Mouse (Mus musculus) embryonic facial prominence, embryonic 11.5 days (tissue): ENCODE measurements around the gene Cib3. TPM values are rescaled to one million over a fixed set of nuclear protein-coding genes. Genes with fewer than 3 reads are reported as not detected.
A peak's percentile ranks its signal among the peaks of the same experiment; 100 is the strongest.

Source experiments
- ATAC-seq: fragments of 200-750 bp; cut with Nextera tagmentation; replicated peaks from 2 replicates; pipeline ENCODE4 v1.8.0; 2017; ENCODE audit warnings: low read depth; ENCODE audit not compliant: insufficient number of reproducible peaks, low FRiP score, low TSS enrichment
- DNase-seq: peaks from one replicate; pipeline ENCODE4 v3.0.0-alpha.2; 2015; ENCODE audit warnings: low spot score
- H3K27ac ChIP-seq: fragments of 300-500 bp; sonication (generic); replicated peaks from 2 replicates; pipeline ENCODE4 v1.5.1; 2014; ENCODE audit warnings: mild to moderate bottlenecking, low read depth, low read length, control low read depth
- H3K27me3 ChIP-seq: fragments of 300-500 bp; sonication (generic); 2 replicates; pipeline ENCODE4 v1.6.1; 2014; ENCODE audit warnings: mild to moderate bottlenecking, low read length, moderate library complexity, mixed read lengths; ENCODE audit not compliant: control insufficient read depth, insufficient read depth
- H3K36me3 ChIP-seq: fragments of 300-500 bp; sonication (generic); replicated peaks from 2 replicates; pipeline ENCODE4 v1.6.1; 2014; ENCODE audit warnings: low read depth, mild to moderate bottlenecking, low read length, moderate library complexity, mixed read lengths; ENCODE audit not compliant: control insufficient read depth, insufficient read depth
- H3K4me1 ChIP-seq: fragments of 300-500 bp; sonication (generic); 2 replicates; pipeline ENCODE4 v1.6.1; 2014; ENCODE audit warnings: low read length, mixed read lengths; ENCODE audit not compliant: control insufficient read depth, insufficient read depth
- H3K4me2 ChIP-seq: fragments of 300-500 bp; sonication (generic); 2 replicates; pipeline ENCODE4 v1.6.1; 2014; ENCODE audit warnings: low read depth, mild to moderate bottlenecking, control low read depth, low read length, moderate library complexity
- H3K4me3 ChIP-seq: fragments of 300-500 bp; sonication (generic); 2 replicates; pipeline ENCODE4 v1.5.1; 2014; ENCODE audit warnings: low read depth, low read length, control low read depth
- H3K9ac ChIP-seq: fragments of 300-500 bp; sonication (generic); replicated peaks from 2 replicates; pipeline ENCODE4 v1.6.1; 2014; ENCODE audit warnings: mild to moderate bottlenecking, control low read depth, low read length
- H3K9me3 ChIP-seq: fragments of 300-500 bp; sonication (generic); replicated peaks from 2 replicates; pipeline ENCODE4 v1.6.1; 2016; ENCODE audit warnings: mild to moderate bottlenecking, low read length, inconsistent platforms, mixed read lengths; ENCODE audit not compliant: control insufficient read depth
- whole genome bisulfite sequencing: fragments of 180-500 bp; shearing (Covaris S2); extraction: QIAGEN DNeasy Blood & Tissue Kit; methylation state at CpG from one replicate; pipeline ENCODE4 v1.1.7; 2014; 5-methylcytosine and 5-hydroxymethylcytosine counted together
- polyA plus RNA-seq: library from polyadenylated mRNA; unstranded; fragments of >200 nt; fragmentation: Nextera tagmentation; extraction: Ambion mirVana; gene quantifications from 2 replicates; pipeline ENCODE4 v1.2.1, GENCODE M21; 2014

Cib3 gene
- polyA plus RNA-seq, 1 experiment from 2014 or later, result not detected

- no peak for ATAC-seq
- DNase-seq, result no peak
- H3K9ac ChIP-seq, result no peak overlapping the region
- no peaks in the 10 kb centered on the region; the same call in 1 of the 2 replicates for H3K4me1 ChIP-seq
- no peaks in the 10 kb centered on the region for H3K36me3 ChIP-seq
- H3K27ac ChIP-seq, result no peak overlapping the region
- no peak overlapping the region for H3K4me2 ChIP-seq
- WGBS, result 68% methylated on average over 2 of the region's 2 CpGs
- H3K9me3 ChIP-seq, result no peaks in the 10 kb centered on the region
- H3K4me3 ChIP-seq, result no peak overlapping the region
- no peaks in the 10 kb centered on the region for H3K27me3 ChIP-seq
Measured at GRCm38 (mm10) chr8:72244610-72245009, 32.0 kb upstream of the Cib3 start.

- no peaks in the 10 kb centered on the region; the same call in 1 of the 2 replicates for H3K4me1 ChIP-seq
- no peak overlapping the region for H3K27ac ChIP-seq
- no peak overlapping the region for H3K4me3 ChIP-seq
- H3K36me3 ChIP-seq, result no peaks in the 10 kb centered on the region
- H3K9ac ChIP-seq, result no peak overlapping the region
- no peak for DNase-seq
- no peaks in the 10 kb centered on the region for H3K9me3 ChIP-seq
- no peak overlapping the region for H3K4me2 ChIP-seq
- WGBS, result 88% methylated on average over 1 of the region's 1 CpGs
- no peak for ATAC-seq
- no peaks in the 10 kb centered on the region for H3K27me3 ChIP-seq
Measured at GRCm38 (mm10) chr8:72242226-72242625, 29.6 kb upstream of the Cib3 start.

GRCm38 (mm10) chr8:72240951-72241350 is 28.3 kb upstream of the Cib3 start:
- Histone ChIP-seq H3K27me3 (no peaks in the 10 kb centered on the region), H3K4me3 (peak overlapping the region; percentile 49), H3K9ac (no peak overlapping the region), H3K9me3 (no peaks in the 10 kb centered on the region), H3K27ac (no peak overlapping the region), H3K36me3 (no peaks in the 10 kb centered on the region), H3K4me2 (peak overlapping the region; percentile 50), H3K4me1 (no peaks in the 10 kb centered on the region; the same call in 1 of the 2 replicates)
- whole genome bisulfite sequencing, result 76% methylated on average over 7 of the region's 7 CpGs
- no peak for DNase-seq
- ATAC-seq, result no peak

GRCm38 (mm10) chr8:72240403-72240763 is 27.7 kb upstream of the Cib3 start:
- WGBS, result 2% methylated on average over 24 of the region's 24 CpGs
- H3K9me3 ChIP-seq, result no peaks in the 10 kb centered on the region
- no peaks in the 10 kb centered on the region for H3K27me3 ChIP-seq
- H3K36me3 ChIP-seq, result no peaks in the 10 kb centered on the region
- H3K4me3 ChIP-seq, result peak overlapping the region; percentile 49
- DNase-seq (no peak), ATAC-seq (no peak)
- peak overlapping the region; percentile 45 for H3K9ac ChIP-seq
- H3K27ac ChIP-seq, result no peak overlapping the region
- H3K4me1 ChIP-seq, result no peaks in the 10 kb centered on the region; the same call in 1 of the 2 replicates
- H3K4me2 ChIP-seq, result peak overlapping the region; percentile 50

- ATAC-seq (peak; percentile 95), DNase-seq (peak; percentile 100)
- H3K27me3 ChIP-seq, result no peaks in the 10 kb centered on the region
- H3K4me1 ChIP-seq, result no peaks in the 10 kb centered on the region; the same call in 1 of the 2 replicates
- no peaks in the 10 kb centered on the region for H3K9me3 ChIP-seq
- H3K4me2 ChIP-seq, result peak within 1 kb of the TSS; percentile 50
- peak within 1 kb of the TSS; percentile 49 for H3K4me3 ChIP-seq
- H3K9ac ChIP-seq, result peak within 1 kb of the TSS; percentile 45
- H3K27ac ChIP-seq, result peak within 1 kb of the TSS; percentile 75
- no peaks in the 10 kb centered on the region for H3K36me3 ChIP-seq
- WGBS, result under 1% methylated on average over 54 of the region's 54 CpGs
Measured at GRCm38 (mm10) chr8:72239499-72240402, 27.1 kb upstream of the Cib3 start, which contains the start of gene Ap1m1. Gene Ap1m1, plus strand, starts transcription at chr8:72240018.

- H3K27me3 ChIP-seq, result no peaks in the 10 kb centered on the region
- DNase-seq (no peak), ATAC-seq (no peak)
- H3K9me3 ChIP-seq, result no peaks in the 10 kb centered on the region
- no peak overlapping the region for H3K27ac ChIP-seq
- peaks cover 7% of the 10 kb centered on the region for H3K36me3 ChIP-seq
- H3K4me3 ChIP-seq, result no peak overlapping the region
- H3K9ac ChIP-seq, result no peak overlapping the region
- 92% methylated on average over 5 of the region's 5 CpGs for WGBS
- H3K4me2 ChIP-seq, result no peak overlapping the region
- H3K4me1 ChIP-seq, result no peaks in the 10 kb centered on the region
Measured at GRCm38 (mm10) chr8:72222656-72223055, 10.0 kb upstream of the Cib3 start.

GRCm38 (mm10) chr8:72220758-72221157 is 8.1 kb upstream of the Cib3 start:
- ATAC-seq (no peak), DNase-seq (no peak)
- peaks cover 7% of the 10 kb centered on the region for H3K36me3 ChIP-seq
- no peaks in the 10 kb centered on the region for H3K9me3 ChIP-seq
- H3K27me3 ChIP-seq, result no peaks in the 10 kb centered on the region
- H3K9ac ChIP-seq, result no peak overlapping the region
- WGBS, result 80% methylated on average over 4 of the region's 4 CpGs
- H3K4me2 ChIP-seq, result peak overlapping the region; percentile 80; the same call in 1 of the 2 replicates
- no peaks in the 10 kb centered on the region for H3K4me1 ChIP-seq
- no peak overlapping the region for H3K27ac ChIP-seq
- H3K4me3 ChIP-seq, result peak overlapping the region; percentile 89; the same call in 1 of the 2 replicates
